Mouse (Mus musculus): ENCODE data around the gene Zfp423.

Zfp423 gene

DNA sequence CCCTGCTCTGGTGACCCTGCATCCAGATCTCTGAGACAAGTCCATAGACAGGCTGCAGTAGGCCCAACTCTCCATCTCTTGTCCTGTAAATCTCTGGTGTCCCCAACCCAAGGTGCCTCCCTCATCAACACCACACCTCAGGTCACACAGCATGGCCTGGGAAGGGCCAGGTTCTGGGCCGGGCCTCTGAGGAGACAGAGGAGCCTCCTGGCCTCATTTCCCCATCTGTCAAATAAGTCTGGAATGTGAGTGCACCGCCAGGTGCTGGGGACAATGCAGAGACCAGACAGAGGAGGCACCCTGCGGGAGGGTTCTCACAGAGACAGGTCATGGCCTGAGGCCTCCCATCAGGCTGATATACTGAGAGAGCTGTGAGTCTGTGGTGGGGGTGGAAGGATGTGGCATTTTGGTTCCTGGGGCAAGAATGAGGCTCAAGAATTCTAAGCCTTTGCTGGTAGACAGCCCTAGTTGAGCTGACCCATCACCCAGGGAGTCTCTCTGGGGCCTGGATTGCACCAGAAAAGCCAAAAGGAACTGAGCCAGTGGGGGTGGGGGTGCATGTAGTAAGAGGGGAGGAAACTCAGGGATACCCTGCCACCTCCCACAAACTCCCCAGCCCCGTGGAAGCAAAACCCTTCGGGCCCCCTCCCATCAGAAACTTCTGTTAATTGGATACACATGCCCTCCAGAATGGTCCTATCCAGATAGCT is 15.0 kb downstream of the Zfp423 start:
- in situ Hi-C loops (cut with MboI): no loop called here

DNA sequence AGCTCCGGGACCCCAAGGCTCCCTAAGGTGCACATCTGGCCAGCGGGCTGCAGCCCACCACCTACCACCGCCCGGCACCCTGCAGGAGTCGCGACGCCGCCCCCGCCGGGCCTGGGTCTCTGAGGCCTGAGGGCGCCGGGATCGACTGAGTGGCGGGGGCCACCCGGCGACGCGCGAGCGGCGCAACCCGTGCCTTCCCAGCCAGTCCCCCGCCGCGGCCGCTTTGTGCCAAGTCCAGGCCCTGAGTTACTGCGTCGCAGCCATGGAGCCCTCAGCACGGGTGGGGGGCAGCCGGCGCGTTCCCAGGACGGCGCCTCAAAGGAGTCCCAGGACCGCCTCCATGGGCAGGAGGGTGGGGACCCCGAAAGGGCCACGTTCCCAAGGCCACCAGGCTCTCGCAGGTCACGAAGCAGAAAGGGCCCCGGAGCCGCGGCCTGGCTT is 15.7 kb downstream of the Zfp423 start:
- in situ Hi-C loops (cut with MboI): no loop called here

- in situ Hi-C loops (cut with MboI): no loop called here
These were observed 18.7 kb downstream of the Zfp423 start for GRCm38 (mm10) chr8:87940646-87941045.

DNA sequence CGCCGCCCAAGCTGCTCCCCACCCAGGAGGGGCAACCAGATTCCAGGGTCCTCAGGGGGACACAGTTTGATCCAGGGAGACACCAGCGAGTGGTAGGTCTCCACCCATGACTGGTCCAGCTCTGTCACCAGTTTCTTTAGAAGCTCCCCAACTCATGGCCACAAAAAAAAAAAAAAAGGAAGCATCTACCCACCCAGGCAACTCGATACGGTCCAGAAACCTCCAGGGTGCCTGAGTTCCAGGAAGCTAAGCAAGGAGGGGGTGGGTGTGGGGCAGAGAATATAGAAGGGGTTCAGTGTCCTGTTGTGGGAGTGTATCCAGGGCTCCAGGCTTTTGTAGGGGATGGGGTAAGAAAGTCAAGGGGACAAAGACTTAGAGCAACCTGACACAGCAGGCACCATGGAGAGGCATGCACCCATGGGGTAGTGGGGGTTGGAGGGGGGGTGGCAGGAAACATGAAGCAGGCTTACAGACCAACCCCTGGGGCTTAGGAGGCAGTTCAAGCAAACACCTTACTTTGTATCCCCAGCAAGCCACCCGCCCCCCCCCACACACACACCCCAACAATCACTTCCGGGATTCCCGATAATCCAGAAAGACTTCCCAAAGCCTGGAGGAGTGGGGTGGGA is 20.0 kb downstream of the Zfp423 start:
- in situ Hi-C loops (cut with MboI): no loop called here

DNA sequence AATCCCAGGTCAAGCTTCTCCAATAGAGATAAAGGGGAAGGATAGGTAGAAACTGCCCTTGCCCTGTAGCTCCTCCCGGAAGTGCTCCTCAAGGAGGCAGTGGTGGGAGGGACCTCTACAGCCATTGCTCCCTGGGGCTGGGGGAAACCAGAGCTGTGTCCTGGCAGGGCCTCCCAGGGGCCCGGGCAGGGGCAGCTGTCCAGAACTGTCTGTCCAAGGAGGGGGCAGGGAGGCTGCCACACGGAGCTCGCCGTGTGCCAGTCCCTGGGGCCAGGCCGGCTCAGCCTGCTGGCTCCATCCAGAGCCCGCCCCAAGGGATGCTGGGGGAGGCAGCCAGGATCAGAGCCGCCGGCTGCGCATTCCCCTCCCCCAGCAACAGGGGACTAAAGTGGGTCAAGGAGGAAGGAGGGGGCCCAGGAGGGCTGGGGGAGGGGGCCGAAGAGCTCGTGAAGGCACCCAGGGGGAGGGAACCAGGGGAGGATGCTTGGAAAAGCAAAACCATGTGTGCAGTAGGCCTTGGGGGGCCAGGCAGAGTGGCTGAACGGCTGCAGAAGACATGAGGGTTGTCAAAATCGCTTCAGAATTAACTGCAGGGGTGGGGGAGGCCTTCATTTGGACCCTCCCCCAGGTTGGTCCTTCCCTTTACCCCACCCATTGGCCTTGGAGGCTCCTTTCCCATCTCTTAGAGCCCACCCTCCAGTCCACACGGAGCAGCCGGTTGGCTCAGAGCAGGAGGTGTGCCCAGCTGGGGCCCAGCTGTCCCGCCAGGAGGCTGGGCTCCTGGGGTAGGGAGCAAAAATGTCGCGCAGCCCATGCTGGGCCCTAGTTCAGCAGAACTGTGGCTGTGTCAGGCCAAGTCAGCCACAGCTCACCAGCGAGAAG is 20.8 kb downstream of the Zfp423 start:
- in situ Hi-C loops (cut with MboI): no loop called here

DNA sequence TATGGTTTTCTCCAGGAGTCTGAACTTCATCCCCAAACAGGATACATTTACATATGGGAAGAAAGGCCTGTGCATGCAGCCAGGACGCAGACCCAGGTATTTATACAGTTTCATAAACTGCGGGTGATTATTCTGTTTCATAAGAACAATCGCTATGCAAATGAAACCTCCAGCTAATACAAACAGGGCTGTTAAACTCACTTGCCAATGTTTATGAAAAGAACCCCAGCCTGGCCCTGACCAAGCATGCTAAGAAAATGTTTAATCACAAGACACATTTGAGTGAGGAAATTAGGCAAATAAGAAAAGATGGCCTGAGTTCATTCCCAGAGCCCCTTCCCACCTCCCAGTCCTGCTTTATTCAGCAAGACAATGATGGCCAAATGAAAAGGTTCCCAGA is 22.2 kb downstream of the Zfp423 start:
- in situ Hi-C loops (cut with MboI): no loop called here

DNA sequence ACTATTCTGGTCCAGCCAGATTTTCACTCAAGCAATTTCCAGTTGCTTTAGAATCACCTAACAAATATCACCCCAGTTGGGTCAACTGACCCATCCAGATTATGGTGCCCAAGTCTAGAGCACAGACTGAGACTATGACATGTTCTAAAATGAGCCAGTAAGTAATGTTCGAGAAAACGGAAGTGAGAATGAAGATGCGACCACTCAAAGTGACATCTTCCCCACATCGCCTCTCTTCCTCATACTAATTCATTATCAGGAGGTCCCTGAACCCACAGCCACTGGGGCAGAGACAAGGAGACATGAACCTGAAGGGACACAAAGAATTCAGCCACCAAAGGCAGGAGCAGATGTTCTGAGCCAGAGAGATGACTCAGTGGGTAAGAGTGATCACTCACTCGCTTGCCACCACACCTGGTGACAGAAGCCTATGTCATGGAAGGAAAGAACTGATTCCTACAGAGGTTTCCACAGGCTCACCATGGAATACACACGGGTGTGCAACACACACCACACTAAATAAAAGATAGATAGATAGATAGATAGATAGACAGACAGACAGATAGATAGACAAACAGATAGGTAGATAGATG is 24.2 kb downstream of the Zfp423 start:
- in situ Hi-C loops (cut with MboI): no loop called here

DNA sequence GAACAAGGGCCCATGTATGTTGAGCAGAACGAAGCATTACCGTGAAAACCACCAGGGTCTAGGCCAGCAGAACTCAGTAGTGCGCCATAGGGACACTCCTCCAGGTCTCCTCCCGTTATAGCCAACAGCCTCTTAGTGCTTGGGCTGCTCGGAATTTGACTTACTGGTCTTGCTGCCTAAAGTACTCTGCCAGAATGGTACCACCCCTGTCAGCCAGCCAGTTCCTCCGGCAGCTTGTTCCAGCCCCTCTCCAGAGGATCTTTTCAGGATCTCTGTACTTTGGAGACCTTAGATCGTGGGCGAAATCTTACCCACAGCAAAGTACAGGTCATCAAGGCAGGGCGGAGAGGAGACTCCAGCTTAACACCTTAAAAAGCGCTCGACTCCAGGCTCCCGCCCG is 25.2 kb downstream of the Zfp423 start:
- in situ Hi-C loops (cut with MboI): no loop called here

DNA sequence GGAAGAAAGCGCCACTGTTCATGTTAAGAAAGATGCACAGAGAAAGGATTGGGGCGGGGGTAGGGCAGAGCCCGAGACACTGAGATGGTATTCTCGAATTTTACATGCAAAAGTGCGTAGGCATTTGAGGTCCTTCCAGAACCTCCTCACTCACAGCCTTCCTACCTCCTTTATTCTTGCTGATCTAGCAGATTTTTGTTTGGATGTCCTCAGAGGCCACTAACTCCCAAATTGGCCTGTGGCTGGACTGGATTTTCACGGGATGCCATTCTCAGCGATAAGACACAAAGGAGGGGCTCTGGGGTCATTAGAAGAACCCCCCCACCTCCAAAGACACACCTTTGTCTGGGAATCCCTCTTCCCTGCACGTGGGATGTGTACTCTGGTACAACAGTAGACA is 25.6 kb downstream of the Zfp423 start:
- in situ Hi-C loops (cut with MboI): no loop called here

GRCm38 (mm10) chr8:87928857-87929256 is 30.5 kb downstream of the Zfp423 start:
- in situ Hi-C loops (cut with MboI): no loop called here

- in situ Hi-C loops (cut with MboI): no loop called here
These were observed 32.2 kb downstream of the Zfp423 start for GRCm38 (mm10) chr8:87927034-87927830.

DNA sequence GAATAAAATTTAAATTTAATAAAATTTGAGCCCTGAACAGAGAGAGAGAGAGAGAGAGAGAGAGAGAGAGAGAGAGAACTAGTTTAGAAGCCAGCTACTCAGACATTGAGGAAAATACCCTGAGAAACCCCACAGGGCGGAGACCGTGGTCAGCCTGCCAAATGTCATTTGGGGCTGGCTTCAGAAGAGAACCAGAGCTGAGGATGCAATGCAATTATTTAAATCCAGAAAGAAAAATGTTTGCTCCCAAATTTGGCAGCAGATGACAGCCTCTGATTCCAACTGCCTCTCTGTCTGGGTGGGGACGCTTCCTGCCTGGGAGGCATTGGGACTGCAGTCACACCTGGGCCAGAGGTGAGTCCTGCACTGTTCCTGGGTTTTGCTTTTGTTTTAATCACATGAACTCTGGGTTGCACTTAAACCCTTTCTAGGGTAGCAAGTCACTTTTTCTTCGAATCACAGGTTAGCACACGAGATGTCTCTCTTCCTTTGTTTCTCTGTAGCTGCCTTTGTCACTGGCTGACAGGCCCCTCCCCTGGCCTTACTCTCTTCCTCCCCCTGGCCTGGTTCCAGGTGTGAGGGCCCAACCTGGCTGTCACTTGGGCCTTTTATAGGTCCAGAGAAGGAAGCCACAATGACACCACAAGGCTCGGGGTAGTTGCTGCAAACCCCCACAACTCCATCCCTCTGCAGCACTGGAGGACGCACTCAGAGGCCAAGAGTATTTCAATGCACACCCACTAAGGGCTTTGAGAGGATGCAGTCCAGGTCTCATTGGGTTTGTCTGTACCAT is 33.1 kb downstream of the Zfp423 start:
- in situ Hi-C loops (cut with MboI): no loop called here

- in situ Hi-C loops (cut with MboI): no loop called here
These were observed 36.5 kb downstream of the Zfp423 start for GRCm38 (mm10) chr8:87922936-87923335.

GRCm38 (mm10) chr8:87922446-87922845 is 36.9 kb downstream of the Zfp423 start:
- in situ Hi-C loops (cut with MboI): no loop called here

DNA sequence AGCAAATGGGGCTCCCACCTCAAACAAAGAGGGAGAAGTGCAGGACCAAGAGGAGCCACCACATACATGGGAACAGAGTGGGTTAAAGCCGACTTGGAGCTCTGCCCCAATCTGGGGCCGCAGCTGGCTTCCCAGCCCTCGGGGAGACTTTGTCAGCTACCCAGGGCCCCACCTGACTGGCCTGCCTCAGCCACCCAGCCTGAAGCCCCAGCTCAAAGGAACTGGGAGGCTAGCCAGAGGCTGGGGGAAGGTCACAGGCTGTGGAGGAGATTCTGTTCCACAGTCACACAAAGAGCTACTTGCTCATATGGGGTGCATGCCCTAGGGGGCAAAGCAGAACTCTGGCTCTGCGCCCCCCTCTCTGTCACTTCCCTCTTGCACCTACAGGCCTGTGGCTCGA is 41.4 kb downstream of the Zfp423 start:
- in situ Hi-C loops (cut with MboI): no loop called here

- in situ Hi-C loops (cut with MboI): no loop called here
These were observed 43.6 kb downstream of the Zfp423 start for GRCm38 (mm10) chr8:87915763-87916162.

- in situ Hi-C loops (cut with MboI): no loop called here
These were observed 45.0 kb downstream of the Zfp423 start for GRCm38 (mm10) chr8:87914247-87914967.

DNA sequence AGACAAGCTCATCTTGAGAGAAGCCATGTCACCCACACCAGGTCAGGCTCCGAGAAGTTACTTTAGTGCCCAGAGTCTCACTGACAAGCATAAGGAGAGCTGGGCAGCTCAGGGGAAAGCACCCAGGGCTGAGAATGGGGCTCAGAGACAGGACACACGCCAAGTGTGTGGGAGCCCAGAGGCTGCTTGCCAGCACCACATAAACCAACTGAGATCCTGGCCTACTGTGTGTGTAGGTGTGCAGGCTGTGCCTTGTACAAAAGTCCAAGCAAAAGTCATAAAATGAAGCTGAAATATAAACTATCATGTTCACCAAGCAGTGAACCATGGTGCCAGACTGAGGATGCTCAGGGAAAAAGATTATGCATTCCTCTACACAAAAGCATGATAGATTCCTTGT is 50.5 kb downstream of the Zfp423 start:
- in situ Hi-C loops (cut with MboI): no loop called here

GRCm38 (mm10) chr8:87905404-87905803 is 54.0 kb downstream of the Zfp423 start:
- in situ Hi-C loops (cut with MboI): no loop called here

GRCm38 (mm10) chr8:87904108-87904507 is 55.3 kb downstream of the Zfp423 start:
- in situ Hi-C loops (cut with MboI): no loop called here

Data from mature B cell (primary cell).